21 mouse cellular contexts compared by ENCODE assay signal in genomic region chr2:130919062-130919593, GRCm38 (mm10). TPM values are rescaled to one million over a fixed set of nuclear protein-coding genes. Genes with fewer than 3 reads are reported as not detected.
DNase-seq lines count a peak whose midpoint lies in the region; ATAC-seq and TF ChIP-seq lines count a peak whose summit lies in the region.
"Had no signal": no experiment of that assay in that cellular context is flagged by ENCODE, and none has a peak within 500 bp of the region (broad histone marks: within the 10 kb centered on the region; RNA-seq: fewer than 3 reads in every experiment).

No protein-coding gene starts in this region.

- no peak for ATAC-seq in liver, embryonic 11.5 days (replicated peaks; ENCODE audit: low FRiP score)
- no peak for ATAC-seq in midbrain, embryonic 11.5 days (ENCODE audit: low FRiP score)
- no peak for ATAC-seq in midbrain, embryonic 13.5 days
- ATAC-seq: forebrain, embryonic 13.5 days; forebrain, embryonic 15.5 days; forebrain, postnatal 0 days had no signal

- H3K4me1 ChIP-seq in liver, adult 2 months (ENCODE audit: control insufficient read depth, insufficient read depth, low read length): peaks cover 30% of the 10 kb centered on the region
- no peaks in the 10 kb centered on the region for H3K4me1 ChIP-seq in liver, embryonic 11.5 days (replicated peaks; ENCODE audit: control insufficient read depth, insufficient read depth, low read length)
- H3K4me1 ChIP-seq in midbrain, embryonic 11.5 days (ENCODE audit: control insufficient read depth, insufficient read depth, low read length): no peaks in the 10 kb centered on the region
- H3K4me1 ChIP-seq in midbrain, embryonic 13.5 days (replicated peaks): no peaks in the 10 kb centered on the region
- H3K4me1 ChIP-seq in brown adipose tissue, adult 24 weeks (ENCODE audit: control insufficient read depth, insufficient read depth, insufficient read length, low read length): peaks cover 8% of the 10 kb centered on the region; the same call in 1 of the 2 replicates
- H3K4me1 ChIP-seq: forebrain, embryonic 13.5 days; forebrain, embryonic 15.5 days had no signal

- no peaks in the 10 kb centered on the region for H3K27me3 ChIP-seq in liver, adult 2 months (ENCODE audit: control insufficient read depth, insufficient read depth, low read length)
- no peaks in the 10 kb centered on the region for H3K27me3 ChIP-seq in liver, embryonic 11.5 days (replicated peaks; ENCODE audit: control insufficient read depth, insufficient read depth, low read length)
- H3K27me3 ChIP-seq in midbrain, embryonic 11.5 days (ENCODE audit: control insufficient read depth, insufficient read depth, low read length): no peaks in the 10 kb centered on the region
- no peaks in the 10 kb centered on the region for H3K27me3 ChIP-seq in midbrain, embryonic 13.5 days
- H3K27me3 ChIP-seq: embryonic facial prominence, embryonic 12.5 days; forebrain, embryonic 13.5 days; forebrain, embryonic 15.5 days had no signal

- no peaks in the 10 kb centered on the region for H3K9me3 ChIP-seq in liver, embryonic 11.5 days (ENCODE audit: control insufficient read depth, low read length)
- H3K9me3 ChIP-seq in midbrain, embryonic 11.5 days (ENCODE audit: control insufficient read depth, low read length): no peaks in the 10 kb centered on the region
- no peaks in the 10 kb centered on the region for H3K9me3 ChIP-seq in midbrain, embryonic 13.5 days
- H3K9me3 ChIP-seq: embryonic facial prominence, embryonic 10.5 days; embryonic facial prominence, embryonic 12.5 days; forebrain, embryonic 13.5 days; forebrain, embryonic 15.5 days had no signal

- peak overlapping the region; percentile 38 for H3K27ac ChIP-seq in gastrocnemius, adult 2 months
- peak overlapping the region; percentile 95 for H3K27ac ChIP-seq in liver, adult 2 months (replicated peaks; ENCODE audit: insufficient read depth, low read depth, low read length)
- no peak overlapping the region for H3K27ac ChIP-seq in liver, embryonic 11.5 days (ENCODE audit: low read depth, low read length)
- H3K27ac ChIP-seq in midbrain, embryonic 11.5 days (ENCODE audit: low read depth, low read length): no peak overlapping the region
- H3K27ac ChIP-seq in midbrain, embryonic 13.5 days: no peak overlapping the region
- H3K27ac ChIP-seq in brown adipose tissue, adult 24 weeks (replicated peaks; ENCODE audit: low read depth, low read length): peak overlapping the region; percentile 45
- H3K27ac ChIP-seq: embryonic facial prominence, embryonic 10.5 days; embryonic facial prominence, embryonic 12.5 days; forebrain, embryonic 13.5 days; forebrain, embryonic 15.5 days had no signal

- H3K9ac ChIP-seq in liver, adult 2 months (ENCODE audit: low read depth, low read length): peak overlapping the region; percentile 65
- H3K9ac ChIP-seq in liver, embryonic 11.5 days (ENCODE audit: low read depth, low read length): no peak overlapping the region
- H3K9ac ChIP-seq in midbrain, embryonic 11.5 days (ENCODE audit: low read length): no peak overlapping the region
- H3K9ac ChIP-seq in midbrain, embryonic 13.5 days (replicated peaks): no peak overlapping the region
- H3K9ac ChIP-seq: embryonic facial prominence, embryonic 12.5 days; forebrain, embryonic 13.5 days; forebrain, embryonic 15.5 days; forebrain, postnatal 0 days had no signal

- H3K79me2 ChIP-seq in liver, adult 2 months (ENCODE audit: control insufficient read depth, insufficient read depth, low read length): peaks cover 37% of the 10 kb centered on the region

- TF ChIP-seq CTCF in gastrocnemius, adult 2 months (IDR thresholded peaks at IDR 0.05): no peak
- TF ChIP-seq CTCF in liver, adult 2 months (IDR thresholded peaks at IDR 0.05; ENCODE audit: low read depth, low read length): no peak

- WGBS in liver, adult 2 months: 25% methylated on average over 5 of the region's 5 CpGs
- 79% methylated on average over 5 of the region's 5 CpGs for WGBS in liver, embryonic 11.5 days
- WGBS in midbrain, embryonic 11.5 days: 79% methylated on average over 5 of the region's 5 CpGs
- 83% methylated on average over 5 of the region's 5 CpGs for WGBS in midbrain, embryonic 13.5 days

- H3K4me3 ChIP-seq in gastrocnemius, adult 2 months: no peak overlapping the region
- peak overlapping the region; percentile 28; the same call in 1 of the 2 replicates for H3K4me3 ChIP-seq in liver, adult 2 months (ENCODE audit: insufficient read depth, low read depth, low read length)
- no peak overlapping the region for H3K4me3 ChIP-seq in liver, embryonic 11.5 days (ENCODE audit: low read depth, low read length)
- no peak overlapping the region for H3K4me3 ChIP-seq in midbrain, embryonic 11.5 days (ENCODE audit: low read depth, low read length)
- no peak overlapping the region for H3K4me3 ChIP-seq in midbrain, embryonic 13.5 days (replicated peaks)
- H3K4me3 ChIP-seq in brown adipose tissue, adult 24 weeks (ENCODE audit: insufficient read depth, low read depth, low read length): no peak overlapping the region
- H3K4me3 ChIP-seq: embryonic facial prominence, embryonic 10.5 days; embryonic facial prominence, embryonic 12.5 days; forebrain, embryonic 13.5 days; forebrain, embryonic 15.5 days had no signal

- intact Hi-C loops in gastrocnemius, adult 2 months (cut with DNase I): no loop called here

- TF ChIP-seq POLR2A in liver, adult 2 months (IDR thresholded peaks at IDR 0.05; ENCODE audit: extremely low read depth, insufficient read depth, low read length): no peak

- no peak overlapping the region for H3K4me2 ChIP-seq in liver, embryonic 11.5 days
- H3K4me2 ChIP-seq in midbrain, embryonic 11.5 days: no peak overlapping the region
- H3K4me2 ChIP-seq in midbrain, embryonic 13.5 days (replicated peaks): no peak overlapping the region
- H3K4me2 ChIP-seq: embryonic facial prominence, embryonic 12.5 days; forebrain, embryonic 13.5 days; forebrain, embryonic 15.5 days had no signal

- no peak for DNase-seq in gastrocnemius, adult 2 months
- DNase-seq in gastrocnemius, postnatal 10 days: no peak
- DNase-seq in liver, adult 2 months (ENCODE audit: extremely low read depth, low read depth, low spot score): peak; percentile 97
- DNase-seq in liver, embryonic 11.5 days (ENCODE audit: low spot score): no peak
- peak; percentile 64 for DNase-seq in midbrain, embryonic 11.5 days (ENCODE audit: low spot score, missing footprints)
- no peak for DNase-seq in kidney, adult 11 months
- DNase-seq: adrenal gland, postnatal 10 days; adrenal gland, postnatal 25 days; cerebellum, adult 11 months; cerebellum, adult 18-20 months; cerebellum, adult 8-10 months; cerebellum, adult 9-11 months; cerebellum, postnatal 14 days; cerebellum, postnatal 36 days; forebrain, postnatal 0 days had no signal

- H3K36me3 ChIP-seq in liver, adult 2 months (ENCODE audit: control insufficient read depth, insufficient read depth, low read length): no peaks in the 10 kb centered on the region
- H3K36me3 ChIP-seq in liver, embryonic 11.5 days (ENCODE audit: control insufficient read depth, insufficient read depth, low read length): no peaks in the 10 kb centered on the region
- no peaks in the 10 kb centered on the region for H3K36me3 ChIP-seq in midbrain, embryonic 11.5 days (ENCODE audit: control insufficient read depth, insufficient read depth, low read length)
- H3K36me3 ChIP-seq in midbrain, embryonic 13.5 days: no peaks in the 10 kb centered on the region
- H3K36me3 ChIP-seq: embryonic facial prominence, embryonic 10.5 days; embryonic facial prominence, embryonic 12.5 days; forebrain, embryonic 15.5 days had no signal

RNA-seq across cellular contexts. Expression of gene Atrn, which starts 12.8 kb away (rescaled TPM):
- 10 to 100 TPM; 14.1 to 15.3 TPM for total RNA-seq in gastrocnemius, adult 2 months (2021)
- 10 to 100 TPM; 20.5 to 24.6 TPM for total RNA-seq in gastrocnemius, postnatal 10 days (2021)
- 27.2 and 32.6 TPM in 2 replicates for total RNA-seq in liver, adult 2 months (2014; rRNA removed)
- polyA plus RNA-seq in liver, adult 2 months (2012; rRNA removed): 13.5 and 16.6 TPM in 2 replicates
- polyA plus RNA-seq in liver, embryonic 11.5 days (2014; fragmentation: Nextera tagmentation; extraction: Ambion mirVana): 5.3 and 7.0 TPM in 2 replicates
- 9.2 and 9.9 TPM in 2 replicates for polyA plus RNA-seq in midbrain, embryonic 11.5 days (2014; fragmentation: Nextera tagmentation; extraction: Ambion mirVana)
- polyA plus RNA-seq in midbrain, embryonic 13.5 days (2015; fragmentation: Nextera tagmentation; extraction: Ambion mirVana): 11.9 and 12.9 TPM in 2 replicates
- 9.0 and 9.7 TPM in 2 replicates for polyA plus RNA-seq in brown adipose tissue, adult 24 weeks (2012; ENCODE audit: insufficient read depth, insufficient read length, missing spikeins)

RNA-seq across cellular contexts. Expression of gene 4930402H24Rik, which starts 12.9 kb away (rescaled TPM):
- 1 to 10 TPM; 3.1 to 5.0 TPM for total RNA-seq in gastrocnemius, adult 2 months (2021)
- total RNA-seq in gastrocnemius, postnatal 10 days (2021): 10 to 100 TPM; 10.1 to 12.8 TPM
- 14.8 and 19.9 TPM in 2 replicates for total RNA-seq in liver, adult 2 months (2014; rRNA removed)
- polyA plus RNA-seq in liver, adult 2 months (2012; rRNA removed): 15.4 and 18.2 TPM in 2 replicates
- polyA plus RNA-seq in liver, embryonic 11.5 days (2014; fragmentation: Nextera tagmentation; extraction: Ambion mirVana): 15.4 and 20.6 TPM in 2 replicates
- polyA plus RNA-seq in midbrain, embryonic 11.5 days (2014; fragmentation: Nextera tagmentation; extraction: Ambion mirVana): 49.6 and 54.8 TPM in 2 replicates
- polyA plus RNA-seq in midbrain, embryonic 13.5 days (2015; fragmentation: Nextera tagmentation; extraction: Ambion mirVana): 109 and 112 TPM in 2 replicates
- 62.1 and 105 TPM in 2 replicates for polyA plus RNA-seq in brown adipose tissue, adult 24 weeks (2012; ENCODE audit: insufficient read depth, insufficient read length, missing spikeins)

Comparison
In these comparisons a context has a peak if more than half of its experiments do, and no peak if none do; other contexts are left out.
1. DNase-seq: peak in liver, adult 2 months (single experiment) and midbrain, embryonic 11.5 days (single experiment); none in gastrocnemius, adult 2 months (single experiment), gastrocnemius, postnatal 10 days (single experiment), liver, embryonic 11.5 days (single experiment) and kidney, adult 11 months (single experiment).
2. H3K27ac ChIP-seq: peak in gastrocnemius, adult 2 months (single experiment), liver, adult 2 months (single experiment) and brown adipose tissue, adult 24 weeks (single experiment); none in liver, embryonic 11.5 days (single experiment), midbrain, embryonic 11.5 days (single experiment) and midbrain, embryonic 13.5 days (single experiment).